Mouse (Mus musculus): ENCODE measurements at regions not wholly inside any gene's neighbourhood (a gene's known extent, or its start where the extent isn't known, plus 50 kb on each side); places are given as distances from the start of the nearest gene placed in this dataset.
A peak's percentile ranks its signal among the peaks of the same experiment; 100 is the strongest.

DNA sequence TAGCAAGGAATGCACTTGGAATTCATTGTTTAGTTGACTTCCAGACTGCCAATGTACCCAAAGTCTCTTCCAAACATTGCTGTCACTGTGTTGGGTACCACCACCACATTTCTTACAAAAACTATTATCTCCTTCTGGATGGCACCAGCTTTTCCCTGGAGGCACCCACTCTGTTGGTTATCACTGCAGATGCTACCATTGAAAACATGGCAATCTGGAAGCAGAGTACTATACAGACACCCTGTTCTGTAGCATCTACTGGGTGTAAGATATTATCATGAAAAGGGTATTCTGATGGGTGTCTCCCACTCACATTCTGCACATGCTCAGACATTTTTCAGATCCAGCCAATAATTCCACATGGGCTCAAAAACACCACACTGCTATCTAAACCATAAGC lies 380.4 kb downstream of the Plk2 start:
- no peak overlapping the region for H3K4me3 ChIP-seq (replicated peaks; ENCODE audit: insufficient read depth, low read depth, low read length)
- TF ChIP-seq POLR2A (IDR thresholded peaks at IDR 0.05; ENCODE audit: borderline replicate concordance, insufficient read depth, low read length) (no peak), CTCF (IDR thresholded peaks at IDR 0.05; ENCODE audit: borderline replicate concordance, insufficient read depth, low read depth, low read length) (no peak)
- H3K4me1 ChIP-seq (ENCODE audit: control insufficient read depth, insufficient read depth, low read length), result no peaks in the 10 kb centered on the region
- no peak overlapping the region for H3K27ac ChIP-seq (ENCODE audit: insufficient read depth, low read length)
- DNase-seq, result no peak
- H3K27me3 ChIP-seq (ENCODE audit: control insufficient read depth, insufficient read depth, low read length), result no peaks in the 10 kb centered on the region

DNA sequence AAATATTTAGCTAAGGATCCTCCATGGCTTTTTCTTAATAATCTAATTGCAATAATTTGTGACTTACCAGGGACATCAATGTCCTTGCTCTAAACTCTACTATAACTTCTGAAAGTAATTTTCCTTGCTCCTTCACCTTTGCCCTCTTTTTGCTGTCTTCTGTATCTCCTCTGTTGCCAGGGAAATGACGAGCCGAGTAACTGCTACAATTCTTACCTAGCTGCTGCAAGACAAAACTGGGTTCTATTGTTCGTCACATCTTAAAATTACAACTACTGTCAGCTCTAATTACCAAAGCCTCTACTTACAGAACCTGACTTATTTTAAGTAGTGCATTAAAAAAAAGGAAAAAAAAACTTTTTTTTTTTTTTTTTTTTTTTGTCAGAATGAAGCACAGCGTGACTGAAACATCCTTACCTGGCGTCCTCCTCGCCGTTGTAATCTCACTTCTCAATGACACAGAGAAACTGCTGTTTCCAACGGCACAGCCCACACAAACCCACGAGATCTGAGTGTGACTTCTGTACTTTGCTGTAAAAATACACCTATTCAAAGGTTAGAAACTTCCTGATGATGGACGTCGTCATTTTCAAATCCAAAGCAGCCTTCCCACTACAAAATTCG lies 389.4 kb downstream of the Plk2 start:
- H3K27ac ChIP-seq (ENCODE audit: insufficient read depth, low read length), result no peak overlapping the region
- H3K4me3 ChIP-seq (replicated peaks; ENCODE audit: insufficient read depth, low read depth, low read length), result no peak overlapping the region
- no peak for DNase-seq
- TF ChIP-seq POLR2A (IDR thresholded peaks at IDR 0.05; ENCODE audit: borderline replicate concordance, insufficient read depth, low read length), result no peak
- no peak for TF ChIP-seq CTCF (IDR thresholded peaks at IDR 0.05; ENCODE audit: borderline replicate concordance, insufficient read depth, low read depth, low read length)
- no peaks in the 10 kb centered on the region for H3K4me1 ChIP-seq (ENCODE audit: control insufficient read depth, insufficient read depth, low read length)
- no peaks in the 10 kb centered on the region for H3K27me3 ChIP-seq (ENCODE audit: control insufficient read depth, insufficient read depth, low read length)
- WGBS, result 85% methylated on average over 12 of the region's 12 CpGs

DNA sequence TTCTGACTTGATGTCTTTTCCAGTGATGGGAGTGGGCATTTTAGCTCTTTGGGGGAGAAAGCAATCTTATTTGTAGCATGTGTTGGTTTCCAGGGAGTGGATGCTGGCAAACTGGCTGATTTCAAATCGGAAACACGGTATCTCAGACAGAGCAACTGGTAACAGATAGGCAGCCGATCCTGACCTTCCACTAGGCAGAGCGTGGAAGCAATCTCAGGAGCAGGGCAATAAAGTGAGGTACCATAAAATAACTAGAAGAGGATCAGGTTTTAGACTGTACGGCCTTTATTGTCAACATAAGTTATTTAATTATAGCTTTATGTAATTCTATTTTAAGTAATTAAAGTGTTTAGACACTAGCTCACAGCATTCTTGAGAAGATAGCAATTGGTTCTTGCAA lies 390.0 kb downstream of the Plk2 start:
- DNase-seq, result no peak
- Histone ChIP-seq H3K27ac (ENCODE audit: insufficient read depth, low read length) (no peak overlapping the region), H3K4me3 (replicated peaks; ENCODE audit: insufficient read depth, low read depth, low read length) (no peak overlapping the region), H3K27me3 (ENCODE audit: control insufficient read depth, insufficient read depth, low read length) (no peaks in the 10 kb centered on the region), H3K4me1 (ENCODE audit: control insufficient read depth, insufficient read depth, low read length) (no peaks in the 10 kb centered on the region)
- WGBS, result 88% methylated on average over 5 of the region's 5 CpGs
- no peak for TF ChIP-seq CTCF (IDR thresholded peaks at IDR 0.05; ENCODE audit: borderline replicate concordance, insufficient read depth, low read depth, low read length)
- TF ChIP-seq POLR2A (IDR thresholded peaks at IDR 0.05; ENCODE audit: borderline replicate concordance, insufficient read depth, low read length), result no peak

DNA sequence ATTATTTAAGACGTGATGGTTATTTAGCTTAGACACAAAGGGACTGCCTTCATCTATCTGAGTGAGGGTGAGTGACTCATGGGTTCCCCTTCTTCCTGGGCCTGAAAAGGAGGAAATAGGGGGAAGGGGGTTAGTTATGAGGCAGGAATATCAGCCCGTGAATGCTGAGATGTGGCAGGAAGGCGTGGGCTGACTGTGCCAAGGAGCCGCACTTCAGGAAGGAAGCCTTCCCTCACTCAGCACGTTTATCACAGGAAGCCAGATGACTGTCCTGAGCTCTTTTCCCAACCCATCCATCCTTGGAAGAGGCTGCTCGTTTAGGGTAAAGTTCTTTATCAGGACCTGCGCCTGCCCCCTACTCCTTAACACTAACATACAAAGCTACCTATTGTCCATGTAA lies 403.5 kb downstream of the Plk2 start:
- TF ChIP-seq POLR2A (IDR thresholded peaks at IDR 0.05; ENCODE audit: borderline replicate concordance, insufficient read depth, low read length), result no peak
- no peak for TF ChIP-seq CTCF (IDR thresholded peaks at IDR 0.05; ENCODE audit: borderline replicate concordance, insufficient read depth, low read depth, low read length)
- DNase-seq, result no peak
- 57% methylated on average over 7 of the region's 7 CpGs for WGBS
- Histone ChIP-seq H3K4me3 (replicated peaks; ENCODE audit: insufficient read depth, low read depth, low read length) (no peak overlapping the region), H3K27me3 (ENCODE audit: control insufficient read depth, insufficient read depth, low read length) (no peaks in the 10 kb centered on the region), H3K27ac (ENCODE audit: insufficient read depth, low read length) (no peak overlapping the region), H3K4me1 (ENCODE audit: control insufficient read depth, insufficient read depth, low read length) (no peaks in the 10 kb centered on the region)

DNA sequence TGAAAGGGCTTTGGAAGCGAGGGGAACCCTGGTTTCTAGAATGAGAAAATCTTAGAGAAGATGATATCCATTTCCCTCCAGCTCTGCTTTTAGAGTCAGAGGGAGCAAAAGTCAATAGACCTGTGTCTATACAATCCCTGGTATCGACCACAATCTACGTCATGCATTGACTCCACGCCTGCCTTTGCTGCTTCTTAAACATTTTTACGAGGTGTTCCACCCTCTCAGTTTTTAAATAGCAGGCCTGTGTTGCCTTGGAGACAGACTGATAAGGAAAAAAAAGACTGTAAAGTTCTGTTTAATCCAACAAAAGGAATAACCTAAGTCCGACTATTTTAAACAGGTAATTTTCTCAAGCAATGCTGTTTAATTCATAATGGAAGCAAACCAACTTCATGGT lies 408.0 kb downstream of the Plk2 start:
- Histone ChIP-seq H3K4me1 (ENCODE audit: control insufficient read depth, insufficient read depth, low read length) (no peaks in the 10 kb centered on the region), H3K27me3 (ENCODE audit: control insufficient read depth, insufficient read depth, low read length) (no peaks in the 10 kb centered on the region; the same call in 1 of the 2 replicates), H3K4me3 (replicated peaks; ENCODE audit: insufficient read depth, low read depth, low read length) (no peak overlapping the region), H3K27ac (ENCODE audit: insufficient read depth, low read length) (no peak overlapping the region)
- WGBS, result 92% methylated on average over 6 of the region's 6 CpGs
- DNase-seq, result no peak
- no peak for TF ChIP-seq POLR2A (IDR thresholded peaks at IDR 0.05; ENCODE audit: borderline replicate concordance, insufficient read depth, low read length)

DNA sequence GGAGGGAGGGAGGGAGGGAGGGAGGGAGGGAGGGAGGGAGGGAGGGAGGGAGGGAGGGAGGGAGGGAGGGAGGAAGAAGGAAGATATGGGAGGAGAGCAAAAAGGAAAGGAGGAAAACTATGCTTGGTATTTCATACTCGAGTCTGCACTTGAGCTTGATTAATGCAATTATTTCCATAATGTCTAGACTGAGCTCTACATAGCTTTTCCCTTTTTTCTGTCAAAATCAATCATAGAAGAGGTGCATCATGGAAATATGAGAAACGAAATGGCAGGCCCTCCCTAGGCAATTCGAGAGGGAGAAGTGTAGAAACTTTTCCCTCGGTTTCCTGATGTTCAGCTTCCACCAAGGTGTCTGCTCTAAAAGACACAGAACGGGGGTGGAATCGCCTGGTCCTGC lies 417.6 kb downstream of the Plk2 start:
- TF ChIP-seq CTCF (IDR thresholded peaks at IDR 0.05; ENCODE audit: borderline replicate concordance, insufficient read depth, low read depth, low read length) (no peak), POLR2A (IDR thresholded peaks at IDR 0.05; ENCODE audit: borderline replicate concordance, insufficient read depth, low read length) (no peak)
- H3K4me3 ChIP-seq (replicated peaks; ENCODE audit: insufficient read depth, low read depth, low read length), result no peak overlapping the region
- H3K27me3 ChIP-seq (ENCODE audit: control insufficient read depth, insufficient read depth, low read length), result no peaks in the 10 kb centered on the region
- DNase-seq, result no peak
- H3K27ac ChIP-seq (ENCODE audit: insufficient read depth, low read length), result no peak overlapping the region
- 85% methylated on average over 6 of the region's 6 CpGs for WGBS
- no peaks in the 10 kb centered on the region; the same call in 1 of the 2 replicates for H3K4me1 ChIP-seq (ENCODE audit: control insufficient read depth, insufficient read depth, low read length)

DNA sequence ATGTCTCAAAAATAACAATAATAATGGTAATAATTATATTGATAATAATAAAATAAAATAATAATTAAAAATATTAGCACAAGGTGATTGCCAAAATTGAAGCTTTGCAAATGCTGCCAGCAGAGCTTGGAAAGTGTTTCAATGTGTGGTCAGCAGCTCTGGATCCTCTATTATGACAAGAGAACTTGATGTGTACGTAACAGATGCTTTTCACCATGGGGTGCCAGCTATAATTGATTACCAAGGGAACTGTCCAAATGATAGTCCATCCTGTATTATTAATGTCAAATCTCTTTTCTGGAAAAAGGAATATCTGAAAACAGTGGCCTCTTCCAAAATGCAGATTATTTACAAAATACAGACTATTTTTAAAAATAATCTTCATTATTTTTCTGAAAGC lies 419.2 kb downstream of the Plk2 start:
- WGBS, result 9% methylated on average over 1 of the region's 1 CpGs
- no peak overlapping the region for H3K4me3 ChIP-seq (replicated peaks; ENCODE audit: insufficient read depth, low read depth, low read length)
- DNase-seq, result peak in 1 of 2 experiments; percentile 54
- TF ChIP-seq CTCF (IDR thresholded peaks at IDR 0.05; ENCODE audit: borderline replicate concordance, insufficient read depth, low read depth, low read length) (no peak), POLR2A (IDR thresholded peaks at IDR 0.05; ENCODE audit: borderline replicate concordance, insufficient read depth, low read length) (no peak)
- no peak overlapping the region for H3K27ac ChIP-seq (ENCODE audit: insufficient read depth, low read length)
- H3K4me1 ChIP-seq (ENCODE audit: control insufficient read depth, insufficient read depth, low read length), result no peaks in the 10 kb centered on the region; the same call in 1 of the 2 replicates
- H3K27me3 ChIP-seq (ENCODE audit: control insufficient read depth, insufficient read depth, low read length), result no peaks in the 10 kb centered on the region

DNA sequence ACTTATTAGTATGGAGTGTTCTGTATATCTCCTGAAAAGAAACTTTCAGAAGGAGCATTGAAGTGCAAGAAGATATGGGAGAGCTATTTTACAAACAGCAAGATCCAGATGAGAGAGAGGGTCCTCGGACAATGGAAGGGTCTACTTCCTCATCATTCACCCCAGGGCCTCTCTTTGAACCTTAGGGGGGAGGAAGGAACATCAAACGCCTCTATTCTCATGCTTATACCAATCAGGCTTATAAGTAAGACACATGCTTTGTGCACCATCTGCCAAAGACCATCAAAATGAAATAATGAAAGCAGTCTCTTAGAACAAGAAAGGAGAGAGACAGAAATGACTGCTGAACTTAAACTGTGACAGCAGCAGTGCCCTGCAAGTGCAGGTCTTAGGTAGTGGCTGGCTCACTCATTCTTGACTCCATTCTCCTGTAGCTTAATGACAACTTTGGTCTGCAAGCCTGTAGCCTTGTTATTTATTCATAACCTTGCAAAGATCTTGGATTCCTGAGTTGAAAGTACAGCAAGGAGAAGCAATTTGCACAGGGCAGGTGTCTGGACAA lies 424.5 kb downstream of the Plk2 start:
- TF ChIP-seq POLR2A (IDR thresholded peaks at IDR 0.05; ENCODE audit: borderline replicate concordance, insufficient read depth, low read length) (no peak), CTCF (IDR thresholded peaks at IDR 0.05; ENCODE audit: borderline replicate concordance, insufficient read depth, low read depth, low read length) (no peak)
- no peak overlapping the region for H3K27ac ChIP-seq (ENCODE audit: insufficient read depth, low read length)
- no peaks in the 10 kb centered on the region; the same call in 1 of the 2 replicates for H3K4me1 ChIP-seq (ENCODE audit: control insufficient read depth, insufficient read depth, low read length)
- H3K4me3 ChIP-seq (replicated peaks; ENCODE audit: insufficient read depth, low read depth, low read length), result no peak overlapping the region
- no peak for DNase-seq
- WGBS, result 45% methylated on average over 2 of the region's 2 CpGs
- no peaks in the 10 kb centered on the region for H3K27me3 ChIP-seq (ENCODE audit: control insufficient read depth, insufficient read depth, low read length)
